ENCODE assay signal across 9 mouse cellular contexts in the genomic region with DNA sequence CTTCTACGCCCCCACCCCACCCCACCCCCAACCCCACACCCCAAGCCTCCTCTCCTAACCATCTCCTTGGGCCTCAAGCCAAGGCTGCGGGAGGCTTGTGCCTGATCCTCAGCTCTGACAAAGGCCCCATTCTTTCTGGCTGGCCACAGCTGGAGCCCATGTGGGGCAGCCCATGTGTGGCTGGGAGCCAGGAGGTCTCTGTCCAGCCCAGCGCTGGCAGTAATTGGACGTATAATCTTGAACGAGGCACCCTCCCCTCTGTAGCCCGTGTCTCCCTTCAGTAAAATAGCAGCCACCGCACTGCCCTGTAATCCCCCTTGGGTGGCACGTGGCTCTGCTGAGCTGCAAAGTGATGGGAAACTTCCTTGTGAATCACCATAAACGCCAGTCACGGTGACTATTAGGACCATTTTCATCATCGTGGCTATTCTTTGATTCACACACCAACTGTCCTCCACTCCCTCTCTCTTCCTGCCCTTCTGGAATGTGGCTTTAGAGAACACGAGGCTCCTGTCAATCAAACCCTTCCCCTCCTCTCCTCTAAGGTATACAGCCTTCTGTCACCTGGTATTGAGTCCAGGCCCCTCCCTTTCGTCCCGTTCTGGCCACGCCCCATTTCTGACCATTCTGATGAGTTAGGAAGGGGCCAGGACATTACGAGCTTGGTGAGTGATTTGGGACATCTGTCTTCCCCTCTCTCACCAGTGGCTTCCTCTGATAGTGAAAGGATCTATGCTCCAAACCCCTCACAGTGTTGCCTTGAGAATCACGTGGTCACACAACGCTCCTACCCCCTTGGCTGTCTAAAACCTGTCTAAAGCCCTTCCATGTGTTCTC. TPM values are rescaled to one million over a fixed set of nuclear protein-coding genes. Genes with fewer than 3 reads are reported as not detected.
A peak's percentile ranks its signal among the peaks of the same experiment; 100 is the strongest.
DNase-seq lines count a peak whose midpoint lies in the region; ATAC-seq lines count a peak whose summit lies in the region.
"Had no signal": no experiment of that assay in that cellular context is flagged by ENCODE, and none has a peak within 500 bp of the region (broad histone marks: within the 10 kb centered on the region; RNA-seq: fewer than 3 reads in every experiment).

No protein-coding gene starts in this region.

- peak; percentile 68 for ATAC-seq in forebrain, embryonic 16.5 days
- peak; percentile 24 for ATAC-seq in megakaryocyte, adult 5-6 weeks (ENCODE audit: poor library complexity, severe bottlenecking)

- peak overlapping the region; percentile 4; the same call in 1 of the 2 replicates for H3K4me2 ChIP-seq in forebrain, embryonic 16.5 days (ENCODE audit: low read length)

- no peak overlapping the region for H3K4me3 ChIP-seq in forebrain, embryonic 16.5 days (replicated peaks; ENCODE audit: low read length)

- H3K27me3 ChIP-seq in forebrain, embryonic 16.5 days (replicated peaks; ENCODE audit: control insufficient read depth, insufficient read depth, low read length): peaks cover 4% of the 10 kb centered on the region

- peak; percentile 57 for DNase-seq in layer of hippocampus, adult 11-12 months (ENCODE audit: low spot score)
- no peak for DNase-seq in layer of hippocampus, postnatal 25 days (ENCODE audit: extremely low spot score in 1 of 2, low spot score in 1 of 2)
- peak; percentile 32 for DNase-seq in ZHBTc4 (ENCODE audit: low read depth, low spot score)
- DNase-seq in testis, postnatal 14 days (ENCODE audit: low spot score): peak; percentile 72
- DNase-seq in thymus, postnatal 4 days: no peak
- no peak for DNase-seq in kidney, postnatal 36 days

- H3K9ac ChIP-seq in forebrain, embryonic 16.5 days (replicated peaks; ENCODE audit: low read depth, low read length): no peak overlapping the region

- H3K27ac ChIP-seq in forebrain, embryonic 16.5 days (ENCODE audit: low read length): no peak overlapping the region

- H3K4me1 ChIP-seq in forebrain, embryonic 16.5 days (replicated peaks; ENCODE audit: control insufficient read depth, insufficient read depth, low read length): peaks cover 8% of the 10 kb centered on the region

- no peaks in the 10 kb centered on the region for H3K9me3 ChIP-seq in forebrain, embryonic 16.5 days (ENCODE audit: control insufficient read depth, low read length)

- H3K36me3 ChIP-seq in forebrain, embryonic 16.5 days (ENCODE audit: control insufficient read depth, insufficient read depth): no peaks in the 10 kb centered on the region

- WGBS in forebrain, embryonic 16.5 days: 5% methylated on average over 18 of the region's 18 CpGs

RNA-seq across cellular contexts. Expression of a gene that starts 2.8 kb away (rescaled TPM):
- total RNA-seq in layer of hippocampus, postnatal 25 days (2021): under 1 TPM; 0.59 to 0.68 TPM
- not detected in 2 replicates for polyA plus RNA-seq in forebrain, embryonic 16.5 days (2015; fragmentation: Nextera tagmentation; extraction: Ambion mirVana)
- total RNA-seq in megakaryocyte, adult 5-6 weeks (2015): 454 and 463 TPM in 2 replicates
- total RNA-seq in megakaryocyte, adult 5-6 weeks (2017): 81.4 and 109 TPM in 2 replicates

RNA-seq across cellular contexts. Expression of a gene that starts 16.8 kb away (rescaled TPM):
- total RNA-seq in layer of hippocampus, postnatal 25 days (2021): under 1 TPM; 0.34 to 0.45 TPM
- 0.10 and 0.11 TPM in 2 replicates for polyA plus RNA-seq in forebrain, embryonic 16.5 days (2015; fragmentation: Nextera tagmentation; extraction: Ambion mirVana)
- total RNA-seq in megakaryocyte, adult 5-6 weeks (2015): not detected in 2 replicates
- not detected in 2 replicates for total RNA-seq in megakaryocyte, adult 5-6 weeks (2017)

RNA-seq across cellular contexts. Expression of a gene that starts 18.8 kb away (rescaled TPM):
- 10 to 100 TPM; 13.0 to 17.5 TPM for total RNA-seq in layer of hippocampus, postnatal 25 days (2021)
- polyA plus RNA-seq in forebrain, embryonic 16.5 days (2015; fragmentation: Nextera tagmentation; extraction: Ambion mirVana): 2.0 and 3.1 TPM in 2 replicates
- not detected in 2 replicates for total RNA-seq in megakaryocyte, adult 5-6 weeks (2015)
- not detected in 2 replicates for total RNA-seq in megakaryocyte, adult 5-6 weeks (2017)

RNA-seq across cellular contexts. Expression of a gene that starts 53.6 kb away (rescaled TPM):
- not detected for total RNA-seq in layer of hippocampus, postnatal 25 days (2021)
- polyA plus RNA-seq in forebrain, embryonic 16.5 days (2015; fragmentation: Nextera tagmentation; extraction: Ambion mirVana): not detected in 2 replicates
- total RNA-seq in megakaryocyte, adult 5-6 weeks (2015): not detected in 2 replicates
- total RNA-seq in megakaryocyte, adult 5-6 weeks (2017): not detected in 2 replicates
- total RNA-seq: layer of hippocampus, postnatal 14 days had no signal

RNA-seq across cellular contexts. Expression of a gene that starts 57.5 kb away (rescaled TPM):
- 100 to 1,000 TPM; 101 to 146 TPM for total RNA-seq in layer of hippocampus, postnatal 25 days (2021)
- polyA plus RNA-seq in forebrain, embryonic 16.5 days (2015; fragmentation: Nextera tagmentation; extraction: Ambion mirVana): 5.1 and 8.2 TPM in 2 replicates
- 0.76 and 0.82 TPM in 2 replicates for total RNA-seq in megakaryocyte, adult 5-6 weeks (2015)
- 0.49 and 0.88 TPM in 2 replicates for total RNA-seq in megakaryocyte, adult 5-6 weeks (2017)

Comparison
In these comparisons a context has a peak if more than half of its experiments do, and no peak if none do; other contexts are left out.
1. DNase-seq: peak in layer of hippocampus, adult 11-12 months (single experiment), ZHBTc4 (single experiment) and testis, postnatal 14 days (single experiment); none in layer of hippocampus, postnatal 25 days (0 of 2), thymus, postnatal 4 days (single experiment) and kidney, postnatal 36 days (0 of 2).
2. RNA of a gene that starts 2.8 kb away (total RNA-seq): 81.4 to 463 TPM in megakaryocyte, adult 5-6 weeks; 0.59 to 0.68 TPM in layer of hippocampus, postnatal 25 days; every median in the first group is over 10 times any median in the second.
3. RNA of a gene that starts 18.8 kb away (total RNA-seq): 13.0 to 17.5 TPM in layer of hippocampus, postnatal 25 days; not detected in megakaryocyte, adult 5-6 weeks; every median in the first group is over 10 times any median in the second.